Mouse (Mus musculus) ovary, postnatal 14 days (tissue): ENCODE measurements around the gene Rfng.
"Not testable (repeated sequence)": the region's sequence is repeated elsewhere in the genome, so short reads cannot be mapped to it uniquely, and the experiment has no call there.

Source experiments
- DNase-seq: peaks from one replicate; pipeline ENCODE4 v3.0.0; 2022; ENCODE audit warnings: low spot score

The Rfng gene

DNA sequence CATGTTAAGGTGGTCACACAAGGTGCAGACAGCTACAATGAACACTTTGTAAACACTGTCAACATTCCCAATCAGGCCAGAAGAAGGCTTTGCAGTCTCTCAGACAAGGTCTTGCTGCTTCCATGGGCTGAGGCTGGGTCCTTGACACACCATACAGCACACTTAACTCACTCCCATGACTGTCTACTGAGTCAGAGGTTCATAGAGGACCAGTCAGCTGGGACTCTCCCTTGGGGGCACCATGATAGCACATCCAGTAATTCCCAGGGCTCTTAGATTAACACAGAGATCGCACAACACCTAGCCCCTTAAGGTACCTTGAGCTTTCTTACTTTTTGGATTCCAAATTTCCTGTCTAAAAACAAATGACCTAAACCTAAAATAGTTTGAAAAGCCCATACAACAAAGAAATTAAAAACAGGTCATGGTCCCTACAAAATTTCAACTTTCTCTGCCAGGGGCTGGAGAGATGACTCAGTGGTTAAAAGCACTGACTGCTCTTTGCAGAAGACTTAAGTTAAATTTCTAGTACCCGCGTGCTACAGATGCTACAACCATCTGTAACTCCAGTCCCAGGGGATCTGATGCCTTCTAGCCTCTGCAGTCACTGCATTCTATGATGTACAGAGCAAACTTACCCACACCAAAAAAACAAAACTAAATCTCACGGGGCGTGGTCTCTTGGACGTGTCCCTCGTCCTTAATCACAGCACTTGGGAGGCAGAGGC, 10.4 kb downstream of the Rfng start:
- no peak for DNase-seq

DNA sequence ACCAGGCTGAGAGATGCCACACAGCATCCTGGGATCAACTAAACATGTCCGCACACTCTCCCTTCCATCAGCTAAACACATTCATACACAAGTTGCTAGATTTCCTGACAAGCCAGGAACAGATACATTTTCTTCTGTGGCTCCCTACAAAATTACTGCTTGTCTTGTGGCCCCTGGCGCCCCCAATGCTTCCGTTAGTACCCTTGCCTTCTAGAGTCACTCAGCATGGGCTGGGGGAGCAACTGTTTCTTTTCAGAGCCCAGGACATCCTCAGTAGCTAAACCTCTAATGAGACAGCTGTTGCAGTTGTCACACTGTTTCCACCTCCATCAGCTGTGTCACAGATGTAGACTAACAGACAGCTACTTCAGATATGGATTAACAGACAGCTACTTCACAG, 11.3 kb downstream of the Rfng start:
- no peak for DNase-seq

DNA sequence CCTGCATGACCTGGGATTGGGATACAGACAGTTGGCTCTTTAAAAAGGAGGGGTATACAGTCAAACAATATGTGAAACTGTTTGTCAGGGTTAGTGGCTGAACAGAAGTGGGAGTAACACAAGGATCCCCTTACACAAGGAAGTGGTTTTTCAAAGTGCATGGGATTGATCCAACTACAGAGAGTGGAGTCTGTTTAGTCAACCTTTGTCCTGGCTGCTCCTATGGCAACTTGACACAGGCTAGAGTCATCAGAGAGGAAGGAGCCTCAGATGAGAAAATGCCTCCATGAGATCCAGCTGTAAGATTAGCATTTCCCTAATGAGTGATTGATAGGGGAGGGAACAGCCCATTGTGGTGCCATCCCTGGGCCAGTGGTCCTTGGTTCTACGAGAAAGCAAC, 15.8 kb downstream of the Rfng start:
- DNase-seq: no peak

DNA sequence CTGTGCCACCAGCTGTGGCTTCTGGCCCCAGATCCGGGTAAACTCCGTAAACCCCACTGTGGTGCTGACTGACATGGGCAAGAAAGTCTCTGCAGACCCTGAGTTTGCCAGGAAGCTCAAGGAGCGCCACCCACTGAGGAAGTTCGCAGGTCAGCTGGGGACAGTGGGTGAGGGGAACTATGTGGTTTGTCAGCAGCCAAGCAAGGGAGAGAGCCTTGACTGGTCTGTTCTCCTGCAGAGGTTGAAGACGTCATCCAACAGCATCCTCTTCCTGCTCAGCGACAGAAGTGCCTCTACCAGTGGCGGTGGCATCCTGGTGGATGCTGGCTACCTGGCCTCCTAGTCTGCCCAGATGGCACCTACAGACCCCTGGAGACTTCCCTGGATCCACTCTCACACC, 17.0 kb downstream of the Rfng start:
- DNase-seq: not testable (repeated sequence)

DNA sequence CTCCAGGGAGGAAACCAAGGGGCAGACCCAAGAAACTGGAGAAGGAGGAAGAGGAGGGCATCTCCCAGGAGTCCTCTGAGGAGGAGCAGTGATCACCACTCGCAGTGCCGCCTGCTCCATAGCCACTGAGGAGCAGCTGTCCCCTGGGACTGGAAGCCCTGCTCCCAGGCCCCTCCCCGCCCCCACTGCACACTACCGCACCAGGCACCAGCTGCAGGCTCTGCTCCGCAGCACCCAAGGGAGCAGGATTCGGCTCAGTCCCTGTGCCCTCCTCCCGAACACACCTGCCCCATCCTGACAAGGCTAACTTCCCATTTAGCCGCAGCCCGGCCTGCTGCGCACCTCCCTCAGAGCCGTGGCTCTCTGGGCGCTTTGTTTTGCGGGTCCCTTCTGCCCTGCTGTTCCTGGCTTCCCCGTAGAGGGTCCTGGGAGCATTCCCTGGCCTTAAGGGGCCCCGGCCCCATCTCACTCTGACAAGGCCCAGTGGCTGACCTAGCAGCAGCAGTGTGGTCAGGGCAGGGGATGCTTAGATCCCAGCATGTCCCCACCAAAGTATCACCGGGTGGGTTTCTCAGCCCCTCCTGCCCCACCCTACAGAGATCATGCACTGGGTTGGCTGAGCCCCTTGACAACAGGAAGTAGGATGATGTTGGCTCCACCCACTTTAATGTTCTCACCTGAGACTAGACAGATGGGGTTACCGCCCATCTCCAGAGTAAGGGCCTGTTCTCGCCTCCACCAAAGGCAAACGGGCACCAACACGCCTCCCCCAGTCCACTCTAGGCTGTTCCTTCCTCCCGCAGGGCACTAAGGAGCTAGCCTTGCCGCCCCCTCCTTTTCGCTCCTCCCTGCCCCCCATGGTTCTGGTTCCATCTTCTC, 20.6 kb downstream of the Rfng start:
- DNase-seq: not testable (repeated sequence)

DNA sequence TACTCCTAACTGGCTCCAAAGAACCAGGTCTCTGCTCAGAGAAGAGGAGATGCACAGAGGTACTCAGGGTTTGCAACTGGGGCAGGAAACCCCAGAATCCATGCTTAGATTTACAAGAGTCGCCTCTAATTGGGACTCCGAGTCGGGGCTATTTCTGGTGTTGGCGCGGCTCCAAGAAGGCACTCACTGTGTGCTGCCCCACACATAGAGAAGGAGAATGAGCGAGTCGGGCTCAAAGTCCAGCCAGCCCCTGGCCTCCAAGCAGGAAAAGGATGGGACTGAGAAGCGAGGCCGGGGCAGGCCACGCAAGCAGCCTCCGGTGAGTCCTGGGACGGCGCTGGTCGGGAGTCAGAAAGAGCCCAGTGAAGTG, 21.4 kb downstream of the Rfng start, which contains the start of gene Hmga1b:
Gene Hmga1b, plus strand, starts transcription at position 123 of the 370 bp plus-strand sequence.
- not testable (repeated sequence) for DNase-seq

DNA sequence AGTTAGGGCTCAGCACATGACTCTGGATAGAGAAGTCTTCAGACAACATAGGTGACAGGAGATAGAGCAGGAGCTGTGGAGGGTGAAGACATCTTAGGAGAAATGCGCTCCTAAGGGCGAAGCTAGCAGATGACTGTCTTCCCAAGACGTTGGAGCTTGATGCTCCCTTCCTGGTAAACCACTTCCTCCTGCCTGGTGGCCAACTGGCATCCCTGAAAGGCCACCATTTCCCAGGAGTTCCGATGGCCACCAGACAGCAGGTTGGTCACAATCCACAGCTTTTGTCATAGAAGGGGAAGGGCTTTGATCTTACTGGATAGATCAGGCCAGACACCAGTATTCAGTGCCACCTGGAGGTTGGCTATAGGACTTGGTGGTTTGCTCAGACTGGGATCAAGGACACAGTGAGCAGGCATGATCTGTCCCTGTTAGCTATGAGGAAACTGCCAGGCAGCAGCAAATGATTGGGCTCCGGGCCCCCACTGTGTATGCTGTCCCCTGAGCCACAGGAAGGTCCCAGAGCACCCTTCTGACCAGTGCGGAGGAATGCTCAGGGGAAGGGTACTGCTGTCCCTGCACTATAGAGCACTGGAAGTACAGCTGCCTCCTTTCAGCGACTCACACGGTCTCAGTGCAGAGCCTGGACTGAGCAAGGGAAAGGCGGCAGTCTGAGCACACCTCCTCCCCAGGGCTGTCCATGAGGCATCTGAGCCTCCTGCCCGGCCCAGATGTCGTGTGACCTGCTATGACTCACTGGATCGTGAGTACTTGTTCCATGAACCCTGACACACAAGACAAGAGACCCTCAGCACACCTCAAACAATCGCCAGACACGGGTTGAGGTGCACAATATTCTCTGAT, 22.0 kb downstream of the Rfng start:
- DNase-seq: no peak

DNA sequence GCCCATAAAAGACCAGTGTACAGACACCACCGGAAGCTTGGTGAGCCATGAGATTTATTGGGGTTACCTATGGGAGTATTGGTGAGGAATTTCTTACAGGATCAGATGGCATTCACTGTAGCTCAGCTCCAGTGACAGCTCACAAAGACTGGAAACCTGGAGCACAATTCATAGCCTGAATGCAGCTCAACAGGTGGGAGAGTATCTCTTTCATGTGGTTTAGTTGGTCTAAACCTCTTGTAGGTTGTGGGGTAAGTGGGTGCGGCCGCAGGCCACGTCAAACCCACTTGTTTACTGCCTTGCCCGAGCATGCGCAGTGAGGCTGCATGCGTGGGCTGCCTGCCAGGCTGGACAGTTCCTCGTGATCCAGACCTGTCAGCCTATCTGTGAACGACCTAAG, 23.8 kb downstream of the Rfng start:
- no peak for DNase-seq

DNA sequence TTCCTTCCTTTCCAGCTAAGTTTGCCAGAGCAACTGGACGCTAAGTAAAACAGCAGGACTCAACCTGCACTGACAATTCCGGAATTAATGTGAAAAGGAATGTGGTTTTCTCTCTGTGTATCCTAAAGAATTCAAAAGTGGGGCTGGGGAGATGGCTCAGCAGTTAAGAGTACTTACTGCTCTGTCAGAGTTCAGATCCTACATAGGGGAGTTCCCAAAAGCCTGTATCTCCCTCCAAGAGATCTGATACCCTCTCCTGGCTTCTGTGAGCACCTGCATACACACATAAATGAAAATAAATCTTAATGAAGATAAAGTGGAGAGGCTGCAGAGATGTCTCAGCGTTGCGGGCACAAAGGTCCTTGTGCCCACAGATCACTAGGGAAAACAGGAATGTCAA, 32.4 kb downstream of the Rfng start:
- no peak for DNase-seq

DNA sequence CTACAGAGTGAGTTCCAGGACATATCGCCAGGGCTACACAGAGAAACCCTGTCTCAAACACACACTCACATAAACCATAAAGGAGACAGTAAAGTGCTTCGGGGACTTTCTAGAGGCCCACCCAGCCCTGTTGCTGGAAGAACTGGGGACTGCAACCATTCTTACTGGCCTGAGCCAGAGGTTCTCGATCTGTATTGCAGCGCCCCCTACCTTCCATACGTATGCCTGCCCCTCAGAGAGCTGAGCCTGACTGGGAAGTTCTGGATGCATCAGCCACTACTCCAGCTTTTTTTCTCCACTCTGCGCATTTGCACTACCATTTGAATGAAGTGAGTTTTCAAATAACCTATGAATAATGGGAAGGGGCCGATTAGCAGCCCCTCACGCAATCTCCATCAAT, 34.6 kb downstream of the Rfng start:
- DNase-seq: no peak

DNA sequence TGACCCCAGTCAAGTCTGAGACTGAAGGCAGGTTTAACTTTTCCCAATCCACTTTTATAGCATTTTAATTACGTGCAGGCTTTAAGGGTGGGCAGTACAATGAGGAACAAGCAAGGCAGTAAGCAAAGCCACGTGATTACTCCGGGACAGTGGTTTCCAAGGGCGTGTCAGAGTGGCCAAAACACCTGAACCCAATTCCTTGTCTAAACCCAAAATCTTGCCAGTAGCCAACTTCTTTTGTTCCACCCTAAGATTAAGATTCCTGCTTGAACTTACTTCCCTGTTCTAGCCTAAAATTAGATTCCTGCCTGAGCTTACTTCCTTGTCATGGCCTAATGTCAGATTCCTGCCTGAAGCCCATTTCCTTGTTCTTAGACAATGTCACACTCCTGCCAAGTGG, 36.0 kb downstream of the Rfng start:
- no peak for DNase-seq

DNA sequence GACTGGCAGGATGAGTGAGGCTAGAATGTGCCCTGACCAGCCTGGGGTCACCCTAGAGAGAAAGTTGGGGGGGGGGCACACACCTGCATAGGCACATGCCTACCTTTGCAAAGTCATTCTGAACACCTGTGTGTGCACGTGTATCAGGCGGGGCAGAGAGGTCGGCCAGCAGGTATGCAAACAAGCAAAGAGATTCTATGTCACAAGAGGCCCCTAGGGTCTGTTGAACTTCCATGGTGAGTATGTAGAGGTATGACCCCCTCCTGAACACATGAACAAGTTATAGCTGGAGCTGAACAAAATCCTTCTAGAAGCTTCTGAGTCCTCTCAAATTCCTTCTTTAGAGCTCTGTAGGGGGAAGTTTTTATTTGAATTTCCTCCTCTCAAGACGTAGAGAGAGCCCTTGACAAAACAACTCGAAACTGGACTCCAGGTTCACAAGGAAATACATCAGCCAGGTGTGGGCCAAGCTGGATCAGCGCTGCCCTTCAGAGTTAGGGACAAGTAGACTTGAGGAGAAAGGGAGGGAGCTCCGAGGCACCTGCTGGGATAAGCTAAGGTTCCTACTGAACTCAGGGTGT, 39.8 kb downstream of the Rfng start:
- no peak for DNase-seq

DNA sequence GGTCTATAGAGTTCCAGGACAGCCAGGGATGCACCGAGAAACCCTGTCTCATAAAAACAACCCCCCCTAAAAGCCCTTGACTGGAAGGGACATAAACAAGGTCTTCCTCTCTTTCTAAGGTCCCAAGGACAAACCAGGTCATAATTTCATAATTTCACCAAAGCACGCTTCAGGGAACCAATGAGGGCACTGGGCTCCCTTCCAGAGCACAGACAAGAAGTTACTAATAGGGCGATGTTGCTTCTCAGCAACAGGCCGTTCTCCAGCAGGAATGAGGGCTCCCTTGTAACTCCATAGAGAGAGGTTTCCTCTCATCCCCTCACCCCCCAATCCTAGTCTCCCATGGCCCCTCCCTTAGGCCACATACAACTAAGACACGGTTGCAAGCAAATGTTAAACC, 43.0 kb downstream of the Rfng start:
- DNase-seq: no peak

DNA sequence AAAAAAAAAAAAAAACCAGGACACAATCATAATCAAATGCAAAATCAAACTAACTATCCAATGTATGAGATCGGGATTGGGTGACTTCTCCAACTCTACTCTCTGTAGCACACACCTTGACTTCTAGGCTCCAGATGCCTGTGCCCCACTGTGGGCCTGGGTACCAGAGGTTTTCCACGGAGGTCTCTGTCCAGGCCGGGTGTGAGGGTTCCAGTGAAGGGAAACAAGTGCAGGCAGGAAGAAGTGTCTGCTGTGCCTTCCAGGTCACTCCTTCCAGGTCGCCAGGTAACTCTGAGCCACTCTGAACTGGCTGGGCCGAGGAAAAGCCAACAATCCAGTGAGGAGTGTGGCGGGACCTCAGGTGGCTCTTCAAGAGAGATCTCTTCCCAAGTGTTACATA, 47.6 kb downstream of the Rfng start:
- no peak for DNase-seq

DNA sequence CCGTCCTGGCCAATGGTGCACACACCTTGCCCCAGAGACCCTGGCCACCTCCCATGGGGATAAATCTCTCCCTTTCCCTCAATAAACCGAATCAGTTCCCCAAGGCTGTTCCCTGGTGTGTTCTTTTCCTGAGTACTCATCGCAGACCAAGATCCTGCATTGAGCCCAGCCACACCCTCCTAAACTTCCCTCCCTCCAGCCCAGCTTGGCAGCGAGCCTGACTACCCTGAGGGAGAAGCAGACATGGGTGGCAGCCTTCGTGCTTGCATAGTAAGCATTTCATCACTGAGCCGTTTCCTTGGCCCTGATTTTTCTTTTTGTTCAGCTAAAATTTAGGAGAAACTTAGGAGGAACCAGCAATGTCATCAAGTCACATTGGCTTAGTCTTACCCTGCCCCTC, 50.5 kb downstream of the Rfng start:
- no peak for DNase-seq

DNA sequence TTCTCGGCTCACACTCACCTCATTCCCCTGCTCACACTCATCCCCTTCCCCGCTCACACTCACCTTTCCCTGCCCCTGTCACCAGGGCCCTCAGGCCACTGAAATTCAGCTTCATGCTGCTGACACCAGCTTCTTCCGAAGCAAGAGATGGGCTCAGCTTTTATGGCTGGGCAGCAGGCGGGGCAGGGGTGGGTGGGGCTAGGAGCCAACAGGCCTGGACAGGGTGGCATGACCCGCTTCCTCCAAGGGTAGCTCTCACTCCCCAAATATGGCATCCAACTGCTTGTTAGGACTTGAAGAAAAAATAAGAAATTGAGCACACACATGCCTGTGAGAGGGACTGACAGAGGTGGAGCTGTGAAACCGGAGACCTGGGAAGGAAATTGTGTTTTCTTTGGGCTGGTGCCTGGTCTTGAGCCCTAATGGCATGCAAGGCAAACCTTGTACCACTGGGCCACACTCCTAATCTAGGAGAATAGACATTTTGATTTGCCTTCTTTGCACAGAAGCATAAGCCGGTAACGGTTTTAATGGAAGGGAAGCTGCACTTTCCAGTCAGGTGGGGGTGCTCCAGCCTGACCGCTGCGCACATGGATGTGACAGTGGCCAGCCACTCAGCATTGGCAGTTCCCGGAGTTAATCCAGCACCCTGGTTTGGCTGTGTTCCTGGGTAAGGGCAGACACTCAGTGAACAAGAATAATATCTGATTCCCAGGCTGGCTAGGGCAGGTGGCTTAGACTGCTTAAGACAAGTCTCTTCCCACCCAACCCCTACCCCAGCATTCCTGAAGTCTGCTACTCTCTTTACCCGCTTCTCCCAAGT, 51.9 kb downstream of the Rfng start, which contains the start of gene Cbr2:
Gene Cbr2, minus strand, starts transcription at position 257 of the 823 bp plus-strand sequence.
- no peak for DNase-seq

DNA sequence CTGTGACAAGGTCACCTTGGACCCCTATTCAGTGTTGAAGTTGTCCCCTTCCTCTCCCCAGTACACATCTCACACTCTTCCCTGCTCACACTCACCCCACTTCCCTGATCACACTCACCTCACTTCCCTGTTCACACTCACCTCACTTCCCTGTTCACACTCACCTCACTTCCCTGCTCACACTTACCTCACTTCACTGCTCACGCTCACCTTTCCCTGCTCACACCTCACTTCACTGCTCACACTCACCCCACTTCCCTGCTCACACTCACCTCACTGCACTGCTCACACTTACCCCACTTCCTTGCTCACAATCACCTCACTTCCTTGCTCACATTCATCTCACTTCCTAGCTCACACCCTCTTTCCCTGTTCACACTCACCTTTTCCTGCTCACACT, 52.6 kb downstream of the Rfng start:
- DNase-seq: no peak
